Mouse (Mus musculus) limb, embryonic 11.5 days (tissue): ENCODE results near the gene Bcas3. TPM values are rescaled to one million over a fixed set of nuclear protein-coding genes. Genes with fewer than 3 reads are reported as not detected.

Experiments used
- ATAC-seq: fragments of 200-750 bp; cut with Nextera tagmentation; 2 replicates; pipeline ENCODE4 v1.8.0; 2017; ENCODE audit warnings: low read depth; ENCODE audit not compliant: insufficient number of reproducible peaks, low FRiP score, low TSS enrichment
- DNase-seq: peaks from one replicate; pipeline ENCODE4 v3.0.0-alpha.2; 2015; ENCODE audit warnings: low spot score
- H3K27ac ChIP-seq: fragments of 300-500 bp; sonication (generic); replicated peaks from 2 replicates; pipeline ENCODE4 v1.5.1; 2014; ENCODE audit warnings: low read depth, mild to moderate bottlenecking, low read length
- H3K27me3 ChIP-seq: fragments of 300-500 bp; sonication (generic); 2 replicates; pipeline ENCODE4 v1.6.1; 2014; ENCODE audit warnings: mild to moderate bottlenecking, low read length, mixed read lengths; ENCODE audit not compliant: control insufficient read depth, insufficient read depth
- H3K36me3 ChIP-seq: fragments of 300-500 bp; sonication (generic); 2 replicates; pipeline ENCODE4 v1.6.1; 2014; ENCODE audit warnings: mild to moderate bottlenecking, low read length, moderate library complexity, mixed read lengths; ENCODE audit not compliant: control insufficient read depth, insufficient read depth
- H3K4me1 ChIP-seq: fragments of 300-500 bp; sonication (generic); 2 replicates; pipeline ENCODE4 v1.6.1; 2014; ENCODE audit warnings: low read length, mixed read lengths; ENCODE audit not compliant: control insufficient read depth, insufficient read depth
- H3K4me2 ChIP-seq: fragments of 300-500 bp; sonication (generic); 2 replicates; pipeline ENCODE4 v1.6.1; 2014; ENCODE audit warnings: low read depth, mild to moderate bottlenecking, moderate library complexity; ENCODE audit not compliant: severe bottlenecking
- H3K4me3 ChIP-seq: fragments of 300-500 bp; sonication (generic); 2 replicates; pipeline ENCODE4 v1.5.1; 2014; ENCODE audit warnings: low read depth, low read length
- H3K9ac ChIP-seq: fragments of 300-500 bp; sonication (generic); 2 replicates; pipeline ENCODE4 v1.6.1; 2014; ENCODE audit warnings: mild to moderate bottlenecking, low read length
- H3K9me3 ChIP-seq: fragments of 300-500 bp; sonication (generic); 2 replicates; pipeline ENCODE4 v1.6.1; 2016; ENCODE audit warnings: low read length; ENCODE audit not compliant: control insufficient read depth
- WGBS: fragments of 180-500 bp; shearing (Covaris S2); extraction: QIAGEN DNeasy Blood & Tissue Kit; methylation state at CpG from one replicate; pipeline ENCODE4 v1.1.7; 2014; 5-methylcytosine and 5-hydroxymethylcytosine counted together
- polyA plus RNA-seq: library from polyadenylated mRNA; unstranded; fragments of >200 nt; fragmentation: Nextera tagmentation; extraction: Ambion mirVana; gene quantifications from 2 replicates; pipeline ENCODE4 v1.2.1, GENCODE M21; 2014

Bcas3 gene
- polyA plus RNA-seq, 1 experiment from 2014 or later = 34.0 TPM

DNA sequence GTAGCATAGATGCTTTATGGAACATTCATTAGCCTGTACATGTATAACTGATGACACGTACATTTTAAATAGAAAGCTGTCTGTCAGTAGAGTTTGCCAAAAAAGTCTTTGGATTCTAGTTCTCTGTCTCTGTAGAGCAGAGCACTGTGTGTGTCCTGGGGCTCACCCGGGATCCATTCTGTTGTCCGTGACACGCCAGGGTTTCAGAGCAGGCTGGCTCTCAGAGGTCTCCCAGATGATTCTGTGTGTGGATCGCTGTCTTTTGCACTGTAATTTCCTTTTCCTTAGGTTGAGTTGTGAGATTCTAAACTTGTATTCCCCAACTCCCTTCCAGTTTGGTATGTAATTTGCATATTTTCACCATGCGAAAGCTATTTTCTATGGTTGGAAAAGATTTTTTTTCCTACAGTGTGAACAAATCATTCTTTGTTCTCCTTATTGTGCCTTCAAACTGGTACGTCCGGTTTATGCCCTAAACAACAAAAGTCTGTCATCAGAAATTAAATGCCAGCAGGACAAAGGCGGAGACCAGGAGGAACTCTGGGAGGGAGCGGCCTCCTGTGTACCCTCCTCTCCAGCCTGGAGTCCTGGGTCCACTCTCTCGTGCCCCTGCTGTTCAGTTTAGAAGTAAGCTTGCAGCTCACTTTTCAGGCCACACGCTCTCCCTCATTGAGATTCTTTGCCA is 39.4 kb downstream of the Bcas3 start:
- Histone ChIP-seq H3K27me3 (no peaks in the 10 kb centered on the region), H3K4me2 (no peak overlapping the region), H3K9me3 (no peaks in the 10 kb centered on the region), H3K36me3 (no peaks in the 10 kb centered on the region), H3K4me1 (no peaks in the 10 kb centered on the region), H3K9ac (no peak overlapping the region), H3K27ac (no peak overlapping the region), H3K4me3 (no peak overlapping the region)
- DNase-seq (no peak), ATAC-seq (no peak)
- WGBS = 74% methylated on average over 12 of the region's 12 CpGs

DNA sequence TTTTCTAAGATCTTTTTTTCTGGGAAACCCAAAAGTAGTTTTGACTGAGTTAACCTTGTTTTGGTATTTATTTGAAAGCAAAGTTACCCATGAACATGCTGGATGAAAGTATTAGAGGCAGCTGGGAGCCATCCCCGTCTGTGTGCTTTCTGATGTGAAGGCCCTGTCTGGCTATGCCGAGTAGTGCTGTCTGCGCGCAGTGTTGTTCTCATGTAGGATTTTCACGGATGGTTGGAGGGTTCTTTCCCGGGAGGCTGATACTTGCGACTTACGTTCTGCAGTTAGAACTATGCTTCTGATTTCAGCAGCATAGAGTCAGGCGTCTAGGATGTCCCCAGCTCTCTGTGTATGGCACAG is 39.9 kb downstream of the Bcas3 start:
- no peak for ATAC-seq
- Histone ChIP-seq H3K9me3 (no peaks in the 10 kb centered on the region), H3K27ac (no peak overlapping the region), H3K27me3 (no peaks in the 10 kb centered on the region), H3K9ac (no peak overlapping the region), H3K4me1 (no peaks in the 10 kb centered on the region), H3K4me3 (no peak overlapping the region), H3K36me3 (no peaks in the 10 kb centered on the region), H3K4me2 (no peak overlapping the region)
- 74% methylated on average over 9 of the region's 9 CpGs for WGBS
- DNase-seq = no peak

DNA sequence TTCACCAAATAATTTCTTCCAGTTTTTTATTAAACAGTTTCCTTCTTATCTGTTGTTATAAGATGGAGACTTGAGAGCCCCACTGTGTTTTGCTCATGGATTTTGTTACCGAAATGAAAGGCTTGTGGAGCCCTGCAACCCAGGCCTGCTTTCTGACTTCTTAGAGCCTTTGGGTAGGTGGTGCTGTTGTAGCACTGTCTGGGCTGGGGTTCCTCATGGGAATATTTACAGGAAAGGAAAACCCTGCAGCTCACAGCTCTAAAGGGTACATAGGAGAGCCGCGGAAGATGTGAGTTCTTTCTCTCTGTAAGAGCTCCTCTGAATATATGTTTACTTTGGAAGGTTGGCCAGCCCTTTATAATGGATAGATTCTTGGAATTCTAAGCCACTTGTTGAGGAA is 41.0 kb downstream of the Bcas3 start:
- Histone ChIP-seq H3K9me3 (no peaks in the 10 kb centered on the region), H3K9ac (no peak overlapping the region), H3K4me2 (no peak overlapping the region), H3K27me3 (no peaks in the 10 kb centered on the region), H3K27ac (no peak overlapping the region), H3K4me1 (no peaks in the 10 kb centered on the region), H3K36me3 (no peaks in the 10 kb centered on the region), H3K4me3 (no peak overlapping the region)
- no peak for DNase-seq
- WGBS = 77% methylated on average over 3 of the region's 3 CpGs
- no peak for ATAC-seq

DNA sequence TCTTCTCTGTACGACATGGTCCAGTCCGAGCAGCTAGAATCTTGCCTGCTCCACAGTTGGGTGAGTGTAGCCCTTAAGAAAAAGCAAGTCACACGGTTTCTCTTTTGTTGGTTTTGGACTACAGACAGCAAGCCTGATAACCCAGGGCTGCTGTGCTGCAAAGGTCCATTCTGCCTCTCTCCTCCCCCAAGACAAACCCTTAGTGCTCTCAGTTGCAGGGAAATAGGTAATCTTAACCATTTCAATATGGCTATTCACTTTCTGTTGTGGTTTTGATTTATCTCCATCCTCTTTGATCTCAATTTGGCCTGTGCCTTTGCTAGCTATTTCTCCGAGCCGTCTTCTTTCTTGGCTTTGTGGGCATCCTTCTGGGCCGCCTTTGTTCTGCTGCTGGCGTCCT is 42.4 kb downstream of the Bcas3 start:
- H3K4me1 ChIP-seq = no peaks in the 10 kb centered on the region
- DNase-seq = no peak
- H3K9me3 ChIP-seq = no peaks in the 10 kb centered on the region
- H3K27ac ChIP-seq = no peak overlapping the region
- H3K4me3 ChIP-seq = no peak overlapping the region
- no peak for ATAC-seq
- no peaks in the 10 kb centered on the region for H3K36me3 ChIP-seq
- no peak overlapping the region for H3K9ac ChIP-seq
- no peak overlapping the region for H3K4me2 ChIP-seq
- 37% methylated on average over 7 of the region's 7 CpGs for WGBS
- H3K27me3 ChIP-seq = no peaks in the 10 kb centered on the region

DNA sequence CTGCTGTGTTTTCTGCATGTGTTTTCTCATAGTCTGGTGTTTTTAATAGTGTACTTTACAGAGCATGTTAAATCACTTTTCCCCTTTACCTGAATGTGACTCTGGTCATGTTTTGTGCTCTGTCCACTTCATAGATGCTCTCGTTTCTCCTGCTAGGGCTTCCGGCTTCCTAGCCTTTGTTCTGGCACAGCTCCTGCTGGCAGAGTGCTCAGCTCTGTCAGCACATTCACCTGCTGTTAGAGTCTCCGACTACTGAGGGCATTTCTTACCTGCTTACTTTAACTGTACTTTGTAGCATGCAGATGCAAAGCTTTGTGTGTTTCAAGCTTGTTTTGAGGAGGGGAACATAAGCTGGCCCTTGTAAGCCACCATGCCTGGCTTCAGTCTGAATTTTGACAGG is 53.6 kb downstream of the Bcas3 start:
- Histone ChIP-seq H3K4me3 (no peak overlapping the region), H3K4me1 (no peaks in the 10 kb centered on the region), H3K4me2 (no peak overlapping the region), H3K27me3 (no peaks in the 10 kb centered on the region), H3K9me3 (no peaks in the 10 kb centered on the region), H3K9ac (no peak overlapping the region), H3K36me3 (no peaks in the 10 kb centered on the region), H3K27ac (no peak overlapping the region)
- WGBS = 84% methylated on average over 3 of the region's 3 CpGs
- no peak for DNase-seq
- no peak for ATAC-seq

DNA sequence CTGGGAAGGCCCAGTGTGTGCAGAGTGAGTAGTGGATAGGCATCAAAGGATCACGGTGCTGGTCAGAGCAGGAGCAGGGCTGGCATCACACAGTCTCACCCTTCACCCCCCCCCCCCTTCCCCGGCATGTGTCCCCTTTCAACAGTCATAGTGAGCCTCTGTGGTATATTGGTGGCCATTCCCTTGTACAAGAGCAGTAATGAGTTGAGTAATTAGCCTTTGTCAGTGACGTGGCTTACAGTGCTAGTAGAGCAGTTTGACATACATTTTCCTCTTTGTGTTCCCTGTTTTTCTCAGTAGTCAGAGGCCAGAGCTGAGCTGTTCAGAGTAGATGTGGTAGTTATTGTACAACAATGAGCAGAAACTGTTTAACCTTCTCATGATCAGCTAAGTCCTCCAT is 54.7 kb downstream of the Bcas3 start:
- Histone ChIP-seq H3K9me3 (no peaks in the 10 kb centered on the region), H3K9ac (no peak overlapping the region), H3K36me3 (no peaks in the 10 kb centered on the region), H3K27ac (no peak overlapping the region), H3K4me2 (no peak overlapping the region), H3K4me3 (no peak overlapping the region), H3K4me1 (no peaks in the 10 kb centered on the region), H3K27me3 (no peaks in the 10 kb centered on the region)
- ATAC-seq (no peak), DNase-seq (no peak)
- 71% methylated on average over 3 of the region's 3 CpGs for WGBS

DNA sequence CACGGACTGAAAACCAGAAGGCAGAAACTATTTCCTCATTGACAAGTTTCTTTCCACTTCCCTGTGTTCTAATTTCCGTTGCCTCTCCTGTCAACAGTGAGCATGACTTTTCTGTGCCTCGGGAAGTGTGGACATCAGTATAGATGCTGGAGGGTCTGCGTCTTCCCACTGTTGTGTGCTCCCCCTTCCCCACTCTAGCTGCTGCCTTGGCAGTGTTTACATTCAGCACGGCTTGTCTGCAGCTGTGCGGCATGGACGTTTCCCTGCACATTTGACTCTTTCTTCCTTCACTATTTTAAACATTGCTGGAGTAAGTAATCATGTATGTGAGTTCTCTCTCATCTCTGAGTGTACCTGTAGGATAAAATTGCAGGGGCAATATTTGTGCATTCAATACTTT is 59.4 kb downstream of the Bcas3 start:
- H3K4me3 ChIP-seq = no peak overlapping the region
- no peak overlapping the region for H3K27ac ChIP-seq
- no peaks in the 10 kb centered on the region for H3K9me3 ChIP-seq
- WGBS = 48% methylated on average over 7 of the region's 7 CpGs
- H3K27me3 ChIP-seq = no peaks in the 10 kb centered on the region
- no peaks in the 10 kb centered on the region for H3K36me3 ChIP-seq
- H3K4me1 ChIP-seq = no peaks in the 10 kb centered on the region
- ATAC-seq (no peak), DNase-seq (no peak)
- H3K9ac ChIP-seq = no peak overlapping the region
- H3K4me2 ChIP-seq = no peak overlapping the region

DNA sequence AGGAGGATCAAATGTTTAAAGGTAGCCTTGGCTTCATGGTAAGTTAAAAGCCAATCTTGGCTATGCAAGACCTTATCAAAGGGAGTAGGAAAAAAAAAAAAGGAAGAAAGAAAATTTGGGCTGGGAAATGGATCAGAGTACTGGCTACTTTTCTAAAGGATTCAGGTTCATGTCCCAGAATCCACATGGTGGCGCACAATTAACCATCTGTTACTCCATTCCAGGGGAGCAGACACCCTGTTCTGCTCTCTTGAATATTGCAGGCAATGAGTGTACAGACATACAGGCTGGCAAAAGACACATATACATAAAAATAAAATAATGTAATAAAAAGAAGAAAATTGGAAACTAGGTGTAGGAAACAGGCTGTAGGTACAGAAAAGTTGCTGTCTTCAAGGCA is 61.5 kb downstream of the Bcas3 start:
- no peaks in the 10 kb centered on the region for H3K27me3 ChIP-seq
- ATAC-seq (no peak), DNase-seq (no peak)
- no peak overlapping the region for H3K9ac ChIP-seq
- no peak overlapping the region for H3K27ac ChIP-seq
- no peak overlapping the region for H3K4me2 ChIP-seq
- H3K36me3 ChIP-seq = no peaks in the 10 kb centered on the region
- H3K9me3 ChIP-seq = no peaks in the 10 kb centered on the region
- no peak overlapping the region for H3K4me3 ChIP-seq
- WGBS = 78% methylated on average over 1 of the region's 1 CpGs
- H3K4me1 ChIP-seq = no peaks in the 10 kb centered on the region

DNA sequence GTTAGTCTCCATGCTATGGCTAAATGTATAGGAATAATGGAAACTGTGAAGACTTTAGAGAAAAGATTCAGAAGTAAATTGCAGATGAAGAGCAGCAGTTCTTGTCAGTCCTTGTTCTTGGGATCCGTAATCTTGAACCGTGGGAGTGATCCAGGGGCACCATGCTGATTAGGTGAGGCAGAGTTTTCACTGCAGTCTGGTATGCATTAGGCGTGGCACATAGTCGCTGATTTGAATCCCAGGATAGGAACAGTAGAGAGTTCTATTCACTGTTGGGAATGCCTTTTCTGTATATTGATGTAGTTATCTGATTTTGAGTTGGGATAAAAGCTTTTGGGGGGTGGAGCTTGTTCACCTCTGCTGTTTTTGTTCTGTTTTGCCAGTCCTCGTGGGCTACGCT is 74.4 kb downstream of the Bcas3 start:
- Histone ChIP-seq H3K4me1 (peaks cover 12% of the 10 kb centered on the region), H3K4me2 (no peak overlapping the region), H3K9me3 (no peaks in the 10 kb centered on the region), H3K27me3 (no peaks in the 10 kb centered on the region), H3K36me3 (no peaks in the 10 kb centered on the region), H3K9ac (no peak overlapping the region), H3K27ac (no peak overlapping the region), H3K4me3 (no peak overlapping the region)
- ATAC-seq = no peak
- no peak for DNase-seq
- WGBS = 65% methylated on average over 6 of the region's 6 CpGs
